Mouse (Mus musculus) stomach, embryonic 16.5 days (tissue): Measurements from ENCODE around the gene Maml3. TPM values are rescaled to one million over a fixed set of nuclear protein-coding genes. Genes with fewer than 3 reads are reported as not detected.
A peak's percentile ranks its signal among the peaks of the same experiment; 100 is the strongest.

Experiments
- ATAC-seq: fragments of 200-750 bp; cut with Nextera tagmentation; 2 replicates; pipeline ENCODE4 v1.8.0; 2017; ENCODE audit warnings: moderate number of reproducible peaks, moderate TSS enrichment; ENCODE audit not compliant: insufficient read depth, low FRiP score
- H3K27ac ChIP-seq: fragments of 300-500 bp; sonication (generic); 2 replicates; pipeline ENCODE4 v1.5.1; 2014; ENCODE audit warnings: low read length
- H3K27me3 ChIP-seq: fragments of 300-500 bp; sonication (generic); 2 replicates; pipeline ENCODE4 v1.6.1; 2014; ENCODE audit warnings: low read length, control low read depth, mixed read lengths; ENCODE audit not compliant: control insufficient read depth, insufficient read depth
- H3K36me3 ChIP-seq: fragments of 300-500 bp; sonication (generic); 2 replicates; pipeline ENCODE4 v1.6.1; 2014; ENCODE audit warnings: low read length; ENCODE audit not compliant: control insufficient read depth, insufficient read depth
- H3K4me1 ChIP-seq: fragments of 300-500 bp; sonication (generic); 2 replicates; pipeline ENCODE4 v1.6.1; 2014; ENCODE audit warnings: low read length, control low read depth, mixed read lengths; ENCODE audit not compliant: control insufficient read depth, insufficient read depth
- H3K4me2 ChIP-seq: fragments of 300-500 bp; sonication (generic); 2 replicates; pipeline ENCODE4 v1.6.1; 2014; ENCODE audit warnings: low read depth, low read length, mixed read lengths
- H3K4me3 ChIP-seq: fragments of 300-500 bp; sonication (generic); replicated peaks from 2 replicates; pipeline ENCODE4 v1.5.1; 2014; ENCODE audit warnings: mild to moderate bottlenecking, low read length
- H3K9ac ChIP-seq: fragments of 300-500 bp; sonication (generic); 2 replicates; pipeline ENCODE4 v1.6.1; 2014; ENCODE audit warnings: low read length
- H3K9me3 ChIP-seq: fragments of 300-500 bp; sonication (generic); replicated peaks from 2 replicates; pipeline ENCODE4 v1.6.1; 2016; ENCODE audit warnings: low read length, control low read depth; ENCODE audit not compliant: control insufficient read depth
- WGBS: fragments of 180-500 bp; shearing (Covaris S2); extraction: QIAGEN DNeasy Blood & Tissue Kit; methylation state at CpG from one replicate; pipeline ENCODE4 v1.1.7; 2014; 5-methylcytosine and 5-hydroxymethylcytosine counted together
- polyA plus RNA-seq: library from polyadenylated mRNA; unstranded; fragments of >200 nt; fragmentation: Nextera tagmentation; extraction: Ambion mirVana; gene quantifications from 2 replicates; pipeline ENCODE4 v1.2.1, GENCODE M21; 2015

The Maml3 gene
- polyA plus RNA-seq, 1 experiment from 2014 or later = 5.0 TPM

- peak overlapping the region; percentile 27 for H3K4me3 ChIP-seq
- no peaks in the 10 kb centered on the region for H3K27me3 ChIP-seq
- no peak for ATAC-seq
- H3K4me2 ChIP-seq = peak overlapping the region; percentile 48
- H3K9ac ChIP-seq = peak overlapping the region; percentile 49
- no peaks in the 10 kb centered on the region for H3K9me3 ChIP-seq
- H3K4me1 ChIP-seq = peaks cover 8% of the 10 kb centered on the region; the same call in 1 of the 2 replicates
- no peak overlapping the region for H3K27ac ChIP-seq
- WGBS = 31% methylated on average over 15 of the region's 15 CpGs
- H3K36me3 ChIP-seq = no peaks in the 10 kb centered on the region
Observed at GRCm38 (mm10) chr3:51648037-51648664, 456.7 kb downstream of the Maml3 start.

GRCm38 (mm10) chr3:51647356-51647755, 457.5 kb downstream of the Maml3 start:
- 67% methylated on average over 4 of the region's 4 CpGs for WGBS
- no peak overlapping the region for H3K27ac ChIP-seq
- ATAC-seq = no peak

GRCm38 (mm10) chr3:51646301-51646700, 458.6 kb downstream of the Maml3 start:
- no peaks in the 10 kb centered on the region for H3K36me3 ChIP-seq
- H3K27me3 ChIP-seq = no peaks in the 10 kb centered on the region
- H3K4me2 ChIP-seq = no peak overlapping the region
- no peak overlapping the region for H3K4me3 ChIP-seq
- ATAC-seq = no peak
- WGBS = 54% methylated on average over 10 of the region's 10 CpGs
- no peak overlapping the region for H3K9ac ChIP-seq
- H3K9me3 ChIP-seq = no peaks in the 10 kb centered on the region
- H3K27ac ChIP-seq = no peak overlapping the region
- H3K4me1 ChIP-seq = no peaks in the 10 kb centered on the region

More at GRCm38 (mm10) chr3:51647356-51647755, 457.5 kb downstream of the Maml3 start:
- no peak overlapping the region for H3K9ac ChIP-seq
- no peaks in the 10 kb centered on the region for H3K27me3 ChIP-seq
- H3K36me3 ChIP-seq = no peaks in the 10 kb centered on the region
- no peak overlapping the region for H3K4me3 ChIP-seq
- H3K9me3 ChIP-seq = no peaks in the 10 kb centered on the region
- H3K4me2 ChIP-seq = no peak overlapping the region
- peaks cover under 1% of the 10 kb centered on the region; the same call in 1 of the 2 replicates for H3K4me1 ChIP-seq

GRCm38 (mm10) chr3:51645484-51645883, 459.4 kb downstream of the Maml3 start:
- H3K4me1 ChIP-seq = no peaks in the 10 kb centered on the region
- H3K4me3 ChIP-seq = no peak overlapping the region
- H3K27me3 ChIP-seq = no peaks in the 10 kb centered on the region
- ATAC-seq = no peak
- no peaks in the 10 kb centered on the region for H3K36me3 ChIP-seq
- H3K9me3 ChIP-seq = no peaks in the 10 kb centered on the region
- H3K4me2 ChIP-seq = no peak overlapping the region
- H3K9ac ChIP-seq = no peak overlapping the region
- H3K27ac ChIP-seq = no peak overlapping the region
- 89% methylated on average over 6 of the region's 6 CpGs for WGBS

GRCm38 (mm10) chr3:51638260-51638659, 466.6 kb downstream of the Maml3 start:
- Histone ChIP-seq H3K27me3 (no peaks in the 10 kb centered on the region), H3K4me3 (no peak overlapping the region), H3K9me3 (no peaks in the 10 kb centered on the region), H3K9ac (no peak overlapping the region), H3K4me2 (no peak overlapping the region), H3K36me3 (no peaks in the 10 kb centered on the region), H3K27ac (no peak overlapping the region), H3K4me1 (no peaks in the 10 kb centered on the region)
- no peak for ATAC-seq
- WGBS = 83% methylated on average over 6 of the region's 6 CpGs

GRCm38 (mm10) chr3:51637326-51637725, 467.6 kb downstream of the Maml3 start:
- Histone ChIP-seq H3K36me3 (no peaks in the 10 kb centered on the region), H3K4me3 (no peak overlapping the region), H3K9ac (no peak overlapping the region), H3K27ac (no peak overlapping the region), H3K4me2 (no peak overlapping the region), H3K9me3 (no peaks in the 10 kb centered on the region), H3K4me1 (no peaks in the 10 kb centered on the region), H3K27me3 (no peaks in the 10 kb centered on the region)
- 89% methylated on average over 6 of the region's 6 CpGs for WGBS
- no peak for ATAC-seq

GRCm38 (mm10) chr3:51636700-51637099, 468.2 kb downstream of the Maml3 start:
- ATAC-seq = no peak
- 78% methylated on average over 20 of the region's 20 CpGs for WGBS
- no peak overlapping the region for H3K4me2 ChIP-seq

GRCm38 (mm10) chr3:51635960-51636359, 468.9 kb downstream of the Maml3 start:
- Histone ChIP-seq H3K4me3 (no peak overlapping the region), H3K27me3 (no peaks in the 10 kb centered on the region), H3K27ac (no peak overlapping the region), H3K9ac (no peak overlapping the region), H3K36me3 (no peaks in the 10 kb centered on the region), H3K4me2 (no peak overlapping the region), H3K9me3 (peaks cover 9% of the 10 kb centered on the region), H3K4me1 (no peaks in the 10 kb centered on the region)
- 80% methylated on average over 2 of the region's 2 CpGs for WGBS
- ATAC-seq = no peak

More at GRCm38 (mm10) chr3:51636700-51637099, 468.2 kb downstream of the Maml3 start:
- H3K9me3 ChIP-seq = 0 out of 2 replicates have a peak, but pooled peaks cover 2% of the 10 kb centered on the region
- H3K27me3 ChIP-seq = no peaks in the 10 kb centered on the region
- H3K4me3 ChIP-seq = no peak overlapping the region
- H3K4me1 ChIP-seq = no peaks in the 10 kb centered on the region
- no peaks in the 10 kb centered on the region for H3K36me3 ChIP-seq
- no peak overlapping the region for H3K9ac ChIP-seq
- H3K27ac ChIP-seq = no peak overlapping the region
